Mouse (Mus musculus) fat pad, adult 2 months (tissue): ENCODE data around the gene Fancc.
"Not testable (repeated sequence)": the region's sequence is repeated elsewhere in the genome, so short reads cannot be mapped to it uniquely, and the experiment has no call there.

Source experiments
- DNase-seq: peaks from one replicate; pipeline ENCODE4 v3.0.0-alpha.2; 2011; ENCODE audit warnings: low read depth, low spot score; ENCODE audit errors: extremely low read depth

Gene Fancc

DNA sequence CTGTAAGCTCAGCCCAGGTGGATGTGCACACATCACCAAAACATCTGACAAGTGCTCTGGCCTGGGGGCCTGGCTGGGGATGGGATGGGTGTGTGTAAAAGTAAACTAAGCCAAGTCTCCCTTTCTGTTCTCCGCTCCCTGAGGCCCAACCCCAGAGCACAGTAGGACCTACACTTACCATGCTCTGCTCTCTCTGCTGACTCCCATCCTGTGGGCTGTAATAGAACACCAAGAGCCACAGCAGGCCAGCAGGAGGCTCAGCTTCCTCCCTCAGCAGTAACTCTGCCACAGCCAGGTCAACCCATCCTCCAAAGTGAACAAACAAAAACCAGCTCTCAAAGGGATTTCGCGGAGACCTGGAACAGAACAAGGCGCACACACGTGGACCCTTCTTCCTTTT, 175.4 kb downstream of the Fancc start:
- no peak for DNase-seq

DNA sequence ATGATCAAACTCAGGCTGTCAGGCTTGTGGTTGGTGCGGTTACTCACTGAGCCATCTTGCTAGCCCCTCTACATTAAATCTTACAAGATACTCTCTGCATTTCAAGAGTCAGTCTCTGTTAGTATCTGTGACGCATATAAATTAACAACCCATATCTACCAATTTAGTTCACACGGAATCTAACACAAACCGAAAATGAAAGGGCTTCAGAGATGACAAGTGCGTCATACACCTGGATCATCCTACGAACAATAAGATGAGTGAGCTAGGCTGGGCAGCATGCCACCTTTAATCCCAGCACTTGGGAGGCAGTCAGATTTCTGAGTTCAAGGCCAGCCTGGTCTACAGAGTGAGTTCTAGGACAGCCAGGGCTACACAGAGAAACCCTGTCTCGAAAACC, 177.3 kb downstream of the Fancc start:
- no peak for DNase-seq

DNA sequence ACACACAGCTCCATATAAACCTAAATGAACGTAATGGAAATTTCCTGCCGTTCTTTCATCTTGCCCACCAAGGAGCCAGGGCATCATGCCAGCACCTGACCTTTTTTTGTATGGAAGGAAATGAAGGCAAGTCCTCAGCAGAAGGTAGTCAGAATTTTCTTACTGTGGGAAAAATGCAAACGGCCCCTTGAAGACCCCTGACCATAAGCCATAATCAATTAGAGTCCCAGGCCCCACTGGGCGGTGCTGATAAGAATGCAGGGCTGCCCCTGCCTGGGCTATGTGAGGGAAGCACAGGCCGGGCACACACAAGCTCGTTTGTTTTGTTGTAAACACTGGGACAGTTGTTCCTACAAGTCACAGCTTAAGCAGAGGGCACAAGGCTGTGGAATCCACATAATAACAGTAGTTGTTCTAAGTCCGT, 179.4 kb downstream of the Fancc start:
- DNase-seq: no peak

DNA sequence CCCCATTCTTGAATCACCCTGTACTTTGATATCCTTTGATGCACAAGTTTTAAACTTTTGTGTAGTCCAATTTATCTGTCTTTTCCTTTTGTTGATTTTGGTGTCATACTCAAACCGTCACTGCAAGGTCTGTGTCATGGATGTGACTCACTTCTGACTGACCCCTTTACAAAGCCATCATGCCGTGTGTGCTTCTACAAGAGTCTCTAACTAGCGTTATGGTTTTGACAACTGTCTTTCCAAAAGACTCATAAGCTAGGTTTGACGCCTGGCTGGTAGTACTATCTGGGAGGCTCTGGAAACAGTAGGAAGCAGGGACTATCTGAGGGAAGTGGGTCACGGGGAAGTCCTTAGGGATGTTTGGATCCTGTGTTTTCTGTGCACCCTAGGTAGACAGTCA, 180.7 kb downstream of the Fancc start:
- DNase-seq: no peak

DNA sequence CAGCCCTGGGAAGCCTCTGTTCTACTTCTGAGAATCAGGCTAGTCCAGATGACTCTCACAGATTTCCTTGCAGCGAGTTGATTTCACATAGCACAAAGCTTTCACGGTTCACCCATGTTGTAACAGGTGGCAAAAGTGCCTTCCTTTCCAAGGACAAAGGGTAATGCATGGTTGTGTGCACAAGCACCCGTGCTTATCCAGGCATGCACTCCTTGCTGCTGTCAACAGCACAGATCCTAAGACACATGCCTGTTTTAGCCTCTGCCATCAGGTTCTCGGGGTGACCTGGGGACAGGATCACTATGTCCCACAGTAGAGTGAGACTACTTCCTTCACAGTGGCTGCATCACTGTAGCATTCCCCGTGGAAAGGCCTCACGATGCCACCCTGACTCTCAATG, 181.3 kb downstream of the Fancc start:
- no peak for DNase-seq

DNA sequence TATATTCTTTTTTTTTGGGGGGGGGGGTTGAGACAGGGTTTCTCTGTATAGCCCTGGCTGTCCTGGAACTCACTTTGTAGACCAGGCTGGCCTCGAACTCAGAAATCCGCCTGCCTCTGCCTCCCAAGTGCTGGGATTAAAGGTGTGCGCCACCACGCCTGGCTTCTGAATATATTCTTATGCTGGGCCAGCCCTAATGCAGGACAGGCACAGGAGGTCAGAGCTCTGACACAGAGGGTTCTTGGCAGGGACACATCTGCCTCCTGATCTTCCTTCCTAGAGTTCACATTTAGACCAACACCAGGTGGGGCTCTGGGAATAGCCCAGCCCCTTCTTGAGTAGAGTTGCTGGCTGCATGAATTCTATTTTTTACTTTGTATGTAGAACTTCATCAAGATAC, 182.0 kb downstream of the Fancc start:
- DNase-seq: not testable (repeated sequence)

DNA sequence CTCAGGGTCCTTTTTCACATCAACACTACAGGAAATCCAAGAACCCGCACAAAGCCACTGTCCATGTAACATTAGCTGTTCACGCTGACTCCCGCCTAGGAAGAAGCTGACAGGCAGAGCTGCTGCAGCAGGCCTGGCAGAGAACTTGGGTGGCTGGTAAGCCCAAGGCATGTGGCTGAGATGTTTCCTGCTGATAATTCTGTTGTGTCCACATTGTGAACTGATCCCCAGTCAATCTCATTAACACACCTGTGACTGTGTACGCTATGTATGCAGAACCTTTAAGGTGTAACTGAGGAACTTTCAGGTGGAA, 182.5 kb downstream of the Fancc start:
- no peak for DNase-seq

DNA sequence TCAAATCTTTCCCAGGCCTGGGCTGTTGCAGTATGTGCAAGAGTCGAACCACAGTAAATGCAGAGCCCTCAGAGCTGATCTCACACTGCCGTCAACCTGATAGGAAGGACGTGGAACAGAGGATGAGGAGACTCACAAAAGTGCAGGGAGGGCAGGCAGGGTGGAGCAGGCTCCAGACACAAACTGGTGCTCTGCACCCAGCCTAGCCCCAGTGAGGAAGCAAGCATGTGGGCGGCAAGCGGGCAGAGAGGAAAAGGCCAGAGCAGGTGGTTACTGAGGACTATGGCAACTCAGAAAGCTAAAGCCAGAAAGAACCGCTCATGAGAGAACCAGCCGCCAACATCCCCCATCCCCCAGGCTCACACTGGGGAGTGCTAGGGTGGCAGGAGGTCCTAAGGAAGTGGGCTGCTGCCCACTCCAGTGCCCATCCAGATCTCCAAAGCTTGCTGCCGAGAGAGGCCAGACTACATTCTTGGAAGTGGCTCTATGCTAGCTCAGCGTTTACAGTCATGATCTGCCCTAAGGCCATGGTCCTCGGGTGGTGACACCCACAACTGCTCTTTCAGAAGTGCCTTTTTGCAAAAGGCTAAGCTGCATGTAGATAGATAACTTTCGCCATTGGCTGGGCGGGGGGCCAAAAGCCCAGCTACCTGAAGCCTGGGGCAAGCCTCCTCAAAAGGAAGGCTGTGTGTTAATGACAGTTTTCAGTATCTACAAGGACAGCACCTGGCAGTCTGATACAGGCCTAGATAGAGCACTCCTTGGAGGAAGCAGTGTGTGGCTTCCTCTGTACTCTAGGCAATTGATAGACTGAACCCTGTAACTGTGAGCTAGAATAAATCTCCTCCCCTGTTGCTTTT, 183.1 kb downstream of the Fancc start:
- DNase-seq: no peak

DNA sequence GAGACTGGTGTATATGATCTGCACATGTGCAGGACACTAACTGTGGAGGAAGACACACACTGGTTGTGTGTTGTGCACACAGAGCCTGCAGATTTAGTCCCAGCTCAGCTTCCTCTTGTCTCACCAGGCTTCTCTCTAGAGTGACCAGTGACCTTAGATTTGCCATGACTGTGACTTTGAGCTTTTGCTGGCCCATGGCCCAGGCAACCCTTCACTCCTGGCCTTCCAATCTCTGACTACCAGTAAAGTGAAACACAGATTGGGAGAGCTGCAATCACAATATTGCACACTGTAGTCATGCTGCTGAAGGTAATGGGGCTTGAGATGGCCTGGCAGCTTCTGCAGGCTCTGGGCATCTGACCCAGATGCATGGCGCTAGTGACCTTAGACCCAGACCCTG, 183.8 kb downstream of the Fancc start:
- no peak for DNase-seq

DNA sequence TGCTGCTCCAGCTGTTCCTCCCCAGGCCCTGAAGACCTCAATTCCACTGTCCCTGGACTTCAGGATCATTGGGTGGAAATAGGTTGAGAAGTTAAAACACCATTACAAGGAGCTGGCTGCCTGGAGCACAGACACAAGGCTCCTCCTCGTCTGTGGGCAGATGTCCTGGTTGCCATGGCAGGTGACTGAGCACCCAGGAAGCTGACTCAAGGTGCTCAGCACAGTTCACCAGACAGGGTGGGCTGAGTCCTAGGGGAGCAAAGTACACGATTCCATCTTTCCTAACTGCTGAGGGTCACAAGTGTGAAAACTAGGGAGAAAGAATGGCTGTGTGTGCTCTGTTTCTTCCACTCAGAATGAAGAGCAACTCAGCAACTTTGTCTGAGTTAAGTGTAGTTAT, 185.9 kb downstream of the Fancc start:
- no peak for DNase-seq

DNA sequence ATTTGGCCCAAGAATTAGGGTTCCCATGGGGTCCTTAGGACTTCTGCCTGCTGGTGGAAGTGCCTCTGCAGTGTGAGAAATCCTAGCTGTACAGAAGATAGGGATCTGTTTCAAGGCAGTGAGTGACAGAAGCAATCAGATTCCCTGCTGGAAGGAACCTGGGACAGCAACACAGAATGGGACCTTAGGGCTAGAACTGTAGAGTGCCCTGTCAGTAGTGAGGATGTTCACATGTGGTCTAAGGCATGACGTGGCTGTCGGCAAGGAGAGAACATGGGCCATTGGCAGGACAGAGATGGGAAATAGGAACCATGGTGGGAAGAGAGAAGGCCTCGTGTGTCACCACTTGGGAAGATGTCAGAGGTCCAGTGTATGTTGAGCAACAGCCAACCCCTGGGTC, 187.5 kb downstream of the Fancc start:
- no peak for DNase-seq

DNA sequence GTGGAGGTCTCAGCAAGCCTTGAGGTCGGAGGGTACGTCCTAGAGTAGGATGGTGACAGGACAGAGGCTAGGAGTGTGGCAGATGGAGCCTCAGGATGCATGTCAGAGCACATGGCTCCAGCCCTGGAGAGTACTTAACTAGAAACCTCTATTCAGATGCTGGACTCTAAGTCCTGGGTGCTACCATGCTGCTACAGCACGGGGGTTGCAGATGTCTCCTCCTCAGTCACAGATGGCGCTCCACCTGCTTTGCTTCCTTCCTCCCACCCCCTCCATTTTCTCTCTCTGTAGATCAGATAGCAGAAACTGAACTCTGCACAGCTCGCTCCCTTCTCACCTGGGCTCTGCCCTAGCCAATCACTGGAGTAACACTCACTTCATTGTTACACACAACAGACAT, 190.3 kb downstream of the Fancc start:
- no peak for DNase-seq

DNA sequence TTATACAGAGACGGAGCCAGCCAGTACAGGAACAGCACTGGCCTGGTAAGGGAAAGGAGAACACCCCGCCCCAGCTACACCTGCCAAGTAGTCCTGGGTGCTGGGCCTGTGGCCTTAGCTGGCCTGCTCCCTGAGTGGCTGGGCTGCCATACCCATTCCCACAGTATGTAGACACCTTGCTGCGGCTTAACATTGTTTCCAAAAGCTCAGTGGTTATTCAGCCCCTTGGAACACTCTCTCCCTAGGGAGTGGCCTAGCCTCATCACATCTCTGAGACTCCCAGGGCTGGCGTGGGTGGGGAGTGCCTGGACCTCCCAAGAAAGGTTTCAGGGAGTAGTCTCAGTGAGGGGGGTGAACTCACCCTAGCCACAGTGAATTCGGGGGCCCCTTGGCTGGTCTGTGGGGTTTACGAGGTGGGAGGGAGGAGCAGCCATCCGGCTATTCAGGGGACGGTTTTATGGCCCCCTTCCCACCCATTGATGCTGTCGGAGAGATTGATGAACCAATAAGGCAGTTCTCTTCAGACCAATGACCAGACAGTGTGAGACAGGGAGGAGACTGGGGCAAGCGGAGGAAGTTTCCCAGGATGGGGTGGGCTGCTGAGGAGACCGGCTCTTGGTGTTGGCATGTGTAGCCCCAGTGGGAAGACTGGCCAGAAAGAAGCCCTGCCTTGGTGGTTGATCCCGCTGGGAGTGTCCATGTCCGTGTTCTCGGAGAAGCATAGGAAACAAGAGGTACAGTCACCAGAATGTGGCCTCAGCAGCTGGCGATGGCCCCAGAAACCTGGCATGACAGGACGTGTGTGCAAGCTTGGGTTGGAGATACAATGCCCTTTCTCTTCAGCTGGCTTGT, 191.7 kb downstream of the Fancc start:
- no peak for DNase-seq

DNA sequence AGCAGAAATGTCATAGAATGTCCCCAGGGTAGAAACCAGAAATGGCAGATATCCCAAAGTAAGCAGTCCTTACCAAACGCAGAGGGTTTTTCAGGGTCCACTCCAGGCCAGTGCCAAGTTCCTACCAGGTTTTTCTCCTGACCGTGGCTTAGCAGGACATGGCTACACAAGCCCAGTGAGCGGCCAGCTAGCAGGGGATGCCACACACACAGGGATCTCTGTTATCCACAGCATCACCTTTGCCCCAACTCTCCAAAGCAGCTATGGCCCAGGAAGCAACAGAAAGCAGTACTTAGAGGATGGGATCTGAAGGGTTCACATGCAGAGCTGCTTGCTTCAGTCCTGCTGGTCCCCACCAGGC, 192.3 kb downstream of the Fancc start:
- no peak for DNase-seq

DNA sequence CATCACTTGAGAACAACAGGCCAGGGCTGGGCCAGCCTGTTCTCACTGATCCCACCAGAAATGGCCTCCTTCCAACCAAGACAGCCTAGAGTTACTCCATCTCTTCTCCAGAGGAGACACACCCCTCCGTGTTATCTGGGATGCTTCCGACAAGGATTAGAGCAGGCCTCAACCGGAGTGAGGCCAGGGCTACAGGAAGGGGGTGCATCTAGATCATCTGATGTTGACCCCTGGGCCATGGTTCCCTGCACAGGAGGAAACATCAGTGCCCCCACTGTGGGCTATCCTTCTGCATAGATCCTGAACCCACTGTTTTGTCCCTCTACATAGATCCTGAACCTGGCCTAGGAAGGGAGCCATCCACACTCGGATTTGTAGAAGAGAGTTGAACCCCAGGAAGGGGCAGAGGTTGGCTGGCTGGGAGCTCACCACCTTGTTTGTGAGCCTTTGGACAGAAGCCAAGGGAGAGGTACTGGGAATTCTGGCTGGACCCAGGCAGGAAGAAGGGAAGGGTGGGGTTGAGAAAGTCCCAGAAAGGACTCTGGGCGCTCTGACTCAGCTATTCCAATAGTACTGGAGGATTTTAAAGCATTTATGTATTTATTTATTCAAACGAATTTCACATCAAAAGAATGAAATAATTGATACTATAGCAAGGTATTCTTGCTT, 192.8 kb downstream of the Fancc start:
- DNase-seq: no peak

DNA sequence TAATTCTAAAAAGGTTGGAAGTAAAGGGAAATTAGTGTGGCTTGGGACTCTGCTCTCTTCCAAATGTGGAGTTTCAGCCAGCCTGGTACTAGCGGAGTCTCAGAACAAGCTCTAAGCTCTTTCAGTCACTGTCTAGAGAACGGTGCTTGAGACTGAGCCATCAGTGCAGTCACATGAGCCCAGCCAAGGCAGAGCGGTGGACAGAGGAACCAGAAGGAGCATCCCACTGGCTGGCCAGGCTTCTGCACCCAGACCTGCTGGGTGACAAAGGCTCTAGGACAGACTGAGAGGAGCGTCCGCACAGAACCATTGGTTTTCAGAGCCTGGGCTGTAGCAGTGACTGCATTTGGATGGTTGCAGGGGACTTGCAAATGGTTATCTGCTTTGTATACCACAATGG, 194.7 kb downstream of the Fancc start:
- no peak for DNase-seq

DNA sequence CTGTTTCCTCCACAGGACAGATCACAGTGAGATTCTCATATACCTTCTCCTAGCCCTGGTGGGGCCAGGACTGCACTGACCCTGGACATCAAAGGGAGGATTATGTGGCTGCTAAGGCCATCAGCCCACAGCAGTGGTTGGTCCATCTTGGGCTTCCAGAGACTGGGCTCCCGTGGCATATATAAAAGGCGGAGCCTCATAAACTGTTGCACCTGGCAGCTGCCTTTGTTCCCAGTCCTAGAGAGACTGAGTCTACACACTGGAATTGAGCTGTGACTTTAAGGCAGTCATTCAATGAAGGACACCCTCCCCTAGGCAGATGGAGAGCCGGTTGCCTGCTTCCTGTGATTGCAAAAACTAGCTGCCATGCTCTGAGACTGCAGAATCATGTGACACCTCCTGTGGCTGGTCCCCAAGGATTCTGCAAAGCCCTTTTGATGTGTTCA, 195.3 kb downstream of the Fancc start:
- DNase-seq: no peak

DNA sequence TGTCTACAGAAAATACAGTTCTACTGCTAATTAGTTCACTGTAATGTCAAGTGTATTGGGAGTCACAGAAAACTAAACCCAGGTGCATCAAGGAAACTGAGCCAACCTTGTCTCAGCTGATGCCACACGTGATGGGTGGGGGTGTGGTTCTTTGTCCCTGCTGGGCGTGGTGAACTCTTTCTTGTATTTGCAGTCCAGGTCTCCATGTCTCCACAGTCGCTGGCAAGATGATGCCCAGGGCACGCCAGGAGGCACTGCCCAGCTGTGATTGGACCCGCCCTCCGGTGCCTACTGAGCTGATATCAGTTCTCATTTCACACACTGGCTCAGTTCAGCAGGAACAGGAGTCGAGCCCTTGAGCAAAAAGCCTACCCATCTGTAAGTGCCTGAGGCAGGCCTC, 196.1 kb downstream of the Fancc start:
- no peak for DNase-seq

DNA sequence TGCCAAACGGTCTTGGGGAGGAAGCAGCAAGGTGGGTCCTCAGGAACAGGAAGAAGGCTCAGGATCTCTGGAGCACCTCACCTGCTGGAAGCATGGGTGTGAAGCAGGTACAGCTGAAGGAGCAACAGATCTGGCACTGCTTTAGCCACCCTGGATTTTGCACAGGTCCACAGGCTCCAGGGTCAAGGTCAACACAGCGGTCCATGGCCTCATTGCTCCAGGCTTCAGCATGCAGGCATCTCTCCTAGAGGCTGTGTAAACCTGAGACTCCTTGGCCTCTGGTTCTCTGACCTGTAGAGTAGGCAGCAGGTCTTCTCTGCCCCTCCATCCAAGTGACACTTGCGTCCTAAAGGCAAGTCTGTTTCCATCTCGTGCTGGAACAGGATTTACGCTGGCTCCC, 198.1 kb downstream of the Fancc start:
- no peak for DNase-seq

DNA sequence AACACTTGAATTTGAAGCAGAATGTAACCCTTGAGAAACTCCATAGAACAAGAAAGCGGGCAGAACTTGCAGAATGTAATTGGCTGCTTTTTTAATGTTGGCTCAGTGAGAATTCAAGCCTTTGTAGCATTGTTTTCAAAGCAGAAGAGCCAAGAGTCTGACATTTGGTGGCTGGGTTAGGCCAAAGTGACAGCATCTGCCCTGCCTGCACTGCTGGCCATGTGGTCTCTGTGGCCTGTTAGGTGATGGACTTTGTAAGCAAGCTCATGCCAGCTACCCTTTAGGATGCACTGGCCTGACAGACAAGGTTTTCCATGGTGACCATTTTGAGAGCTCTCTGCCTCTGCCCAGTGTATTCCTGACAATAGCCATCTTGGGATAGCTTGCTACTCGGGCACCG, 199.1 kb downstream of the Fancc start:
- DNase-seq: no peak

DNA sequence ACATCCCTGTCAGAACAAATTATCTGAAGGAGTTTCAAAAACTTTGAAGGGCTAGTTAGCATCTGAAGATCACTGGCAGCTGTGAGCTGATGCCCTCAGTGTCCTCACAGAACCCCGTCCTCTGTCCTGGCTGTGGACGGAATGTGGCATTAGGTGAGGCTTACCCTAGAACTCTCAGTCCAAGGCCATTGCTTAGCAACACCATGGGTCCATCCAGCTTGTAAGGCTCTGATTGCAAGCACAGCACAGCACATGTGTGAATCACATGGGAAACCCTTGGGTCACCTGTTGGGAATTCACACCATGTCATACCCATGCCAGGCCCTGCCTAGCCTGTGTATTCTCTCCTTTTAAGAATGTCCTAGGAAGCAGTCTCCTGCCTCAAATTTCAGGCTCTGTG, 200.1 kb downstream of the Fancc start:
- DNase-seq: no peak

DNA sequence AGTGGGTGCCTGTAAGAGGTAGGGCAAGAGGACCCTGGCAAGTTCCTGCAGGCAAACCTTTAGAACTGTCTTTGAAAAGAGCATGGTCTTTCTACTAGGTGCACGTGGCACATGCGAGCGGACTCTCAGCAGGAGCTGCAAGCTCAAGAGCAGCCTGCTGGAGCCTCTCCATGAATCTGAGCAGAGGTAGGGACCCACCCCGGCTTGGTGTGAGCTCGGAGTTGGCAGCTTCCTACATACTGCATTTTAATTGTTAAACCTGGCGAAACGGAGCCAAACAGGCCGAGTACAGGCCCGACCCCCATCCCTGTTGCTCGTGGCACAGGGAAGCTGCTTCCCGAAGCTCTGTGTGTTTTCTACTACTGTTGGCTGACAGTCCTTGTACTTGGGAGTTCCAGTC, 200.8 kb downstream of the Fancc start:
- DNase-seq: no peak
